Mouse (Mus musculus) lung, postnatal 25 days (tissue): ENCODE measurements around the gene Gm20388.

ENCODE experiments used
- DNase-seq: peaks from one replicate; pipeline ENCODE4 v3.0.0; 2022; ENCODE audit warnings: low spot score

The Gm20388 gene

DNA sequence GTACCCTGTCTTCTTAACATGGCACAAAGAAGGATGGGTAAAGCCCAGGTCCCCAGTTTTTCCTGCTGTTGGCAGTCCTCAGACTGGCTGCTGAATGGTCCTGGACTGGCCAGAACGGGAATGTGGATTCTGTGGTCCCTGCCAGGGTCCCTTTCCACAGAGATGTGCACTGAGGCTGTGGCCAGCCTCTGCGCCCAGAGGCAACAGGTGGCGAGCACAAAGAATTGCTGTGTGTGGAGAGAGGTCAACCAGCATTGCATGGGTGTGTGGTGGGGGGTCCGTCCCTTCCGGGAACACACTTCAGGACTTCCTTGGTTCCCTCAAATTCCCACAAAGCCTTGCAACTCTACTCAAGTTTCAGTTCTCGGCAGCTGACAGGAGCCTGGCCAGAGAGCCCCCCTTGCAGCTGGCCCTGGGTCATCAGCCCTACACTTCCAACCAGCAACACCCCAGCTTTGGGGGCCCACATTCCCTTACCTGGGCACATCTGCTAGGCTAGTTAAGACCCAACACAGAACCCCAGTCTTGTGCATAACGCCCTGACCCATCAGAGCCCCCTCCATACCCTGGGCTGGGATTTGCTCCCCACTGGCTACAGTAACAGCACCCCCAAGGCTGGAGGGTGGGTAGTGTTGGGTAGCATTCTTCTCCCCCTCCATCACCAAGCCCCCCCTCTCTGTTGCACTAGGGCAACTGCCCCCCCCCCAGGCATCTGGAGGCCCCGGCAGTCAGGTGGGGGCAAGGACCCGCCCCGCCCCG lies 2938.7 kb downstream of the Gm20388 start:
- no peak for DNase-seq

DNA sequence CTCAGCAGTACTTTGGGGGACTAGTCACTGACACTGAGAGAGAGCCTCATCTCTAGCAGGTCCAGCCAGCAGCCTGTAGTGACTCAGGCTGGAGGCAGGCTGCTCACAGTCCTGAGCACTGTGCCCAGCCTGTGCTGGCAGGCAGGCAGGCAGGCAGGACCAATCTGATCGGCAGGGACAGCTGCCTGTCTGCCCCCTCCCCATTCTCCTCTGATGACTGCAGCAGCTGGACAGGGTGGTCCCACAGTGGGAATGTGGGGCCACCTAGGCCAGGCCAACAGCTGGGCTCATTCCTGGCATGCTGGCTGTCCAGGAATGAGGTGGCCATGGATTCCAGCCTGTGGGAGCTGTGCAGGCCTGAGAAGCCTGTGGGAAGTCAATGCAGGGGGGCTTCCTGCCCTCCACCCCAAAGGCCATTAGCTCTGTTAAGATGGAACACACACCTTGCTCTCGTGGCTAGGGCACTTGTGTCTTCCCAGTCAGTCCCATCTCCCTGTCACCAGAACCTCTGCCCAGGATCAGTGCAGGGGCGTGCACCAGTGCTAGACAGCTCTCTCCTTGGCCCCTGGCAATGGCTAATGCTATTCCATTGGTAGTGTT lies 2940.1 kb downstream of the Gm20388 start:
- no peak for DNase-seq

DNA sequence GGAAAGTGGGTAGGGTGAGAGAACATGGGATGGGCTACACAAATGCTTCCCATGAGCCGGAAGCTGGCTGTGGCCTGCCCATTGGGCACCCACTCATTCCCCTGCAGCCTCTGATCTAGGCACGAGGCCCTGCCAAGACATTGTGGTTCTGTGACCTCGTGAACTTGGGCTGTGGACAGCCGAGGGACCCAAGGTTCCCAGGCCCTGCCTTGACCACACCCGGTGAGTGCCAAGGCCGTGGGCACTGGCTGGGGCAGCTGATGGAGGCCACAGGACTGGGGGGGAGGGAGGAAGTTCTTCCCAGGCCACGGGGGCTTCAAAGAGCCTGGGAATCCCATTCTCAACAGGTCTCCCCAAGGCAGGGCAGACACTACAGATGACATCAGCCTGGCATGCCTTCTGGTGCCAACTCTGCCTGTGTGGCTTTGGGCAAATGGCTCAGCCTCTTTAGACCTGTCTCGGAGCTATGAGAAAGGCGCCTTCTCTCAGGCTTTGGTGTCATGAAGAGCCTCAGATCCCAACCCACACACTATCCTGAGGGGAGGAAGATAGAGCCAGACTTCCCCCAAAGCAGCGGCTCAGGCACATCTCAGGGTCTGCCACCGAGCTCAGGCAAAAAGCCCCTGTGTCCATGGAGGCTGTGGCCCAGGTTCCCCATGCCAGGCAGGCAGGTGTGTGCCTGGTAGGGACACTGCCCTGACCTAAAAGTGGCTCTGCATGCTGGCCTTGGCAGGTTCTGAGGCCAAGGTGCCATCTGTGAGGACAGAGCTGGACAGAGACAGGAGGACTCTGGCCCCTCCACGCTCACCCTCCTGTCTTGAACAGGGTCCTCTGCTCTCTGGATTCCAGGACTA lies 2941.3 kb downstream of the Gm20388 start:
- no peak for DNase-seq

DNA sequence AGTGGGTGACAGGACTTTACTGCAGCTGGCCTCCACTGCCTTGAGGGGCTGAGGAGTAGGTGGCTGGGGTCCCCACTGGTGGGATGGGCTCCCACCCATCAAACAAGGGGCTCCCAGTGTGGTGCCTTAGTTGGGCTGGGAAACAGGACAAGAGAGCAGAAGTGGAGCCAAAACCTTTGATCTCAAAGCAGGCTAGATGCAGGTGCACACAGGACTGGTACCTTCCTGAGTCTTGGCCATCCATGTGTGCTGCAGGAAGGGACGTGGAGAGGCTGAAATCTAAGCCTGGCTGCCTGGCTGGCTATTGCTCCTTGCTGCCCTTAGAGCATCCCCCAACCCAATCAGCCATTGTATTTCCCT lies 2941.9 kb downstream of the Gm20388 start:
- no peak for DNase-seq

DNA sequence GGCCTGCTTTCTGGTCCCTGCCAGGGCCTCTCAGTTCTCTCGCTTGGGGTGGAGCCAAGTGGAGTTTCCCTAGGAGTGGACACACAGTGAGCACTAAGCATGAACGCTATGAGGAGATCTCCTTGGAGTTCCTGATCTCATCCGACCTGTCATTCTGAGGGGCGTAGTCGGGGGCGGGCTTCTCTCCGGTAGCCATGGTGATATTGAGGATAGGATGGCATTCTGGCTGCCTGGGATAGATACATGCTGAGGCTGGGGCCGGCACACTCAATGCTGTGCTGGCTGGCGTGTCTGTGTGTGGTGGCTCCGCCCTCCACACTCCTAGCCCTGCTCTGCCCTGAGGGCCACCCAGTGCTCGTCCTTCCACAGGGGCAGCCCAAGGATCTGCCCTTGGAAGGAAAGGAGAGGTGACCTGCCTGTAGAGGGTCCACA lies 2942.7 kb downstream of the Gm20388 start:
- no peak for DNase-seq

DNA sequence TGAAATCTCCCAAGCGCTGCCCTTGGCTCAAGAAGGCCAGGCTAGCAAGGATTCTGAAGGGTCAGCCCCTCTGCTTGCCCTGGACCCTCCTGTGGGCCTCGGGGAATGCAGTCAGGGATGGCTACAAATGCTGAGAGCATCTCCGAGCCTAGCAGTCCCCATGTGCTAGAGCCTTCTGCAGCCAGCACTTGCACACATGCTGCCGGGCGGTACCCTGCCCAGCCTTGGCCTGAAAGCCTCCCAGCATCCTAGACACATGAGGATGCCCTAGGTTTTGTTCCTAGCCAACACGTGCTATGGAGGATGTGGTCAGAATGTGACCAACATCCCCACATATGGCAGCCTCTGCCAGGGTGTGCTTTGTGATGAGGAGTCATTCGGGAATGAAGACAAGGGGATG lies 2943.7 kb downstream of the Gm20388 start:
- DNase-seq, result no peak

DNA sequence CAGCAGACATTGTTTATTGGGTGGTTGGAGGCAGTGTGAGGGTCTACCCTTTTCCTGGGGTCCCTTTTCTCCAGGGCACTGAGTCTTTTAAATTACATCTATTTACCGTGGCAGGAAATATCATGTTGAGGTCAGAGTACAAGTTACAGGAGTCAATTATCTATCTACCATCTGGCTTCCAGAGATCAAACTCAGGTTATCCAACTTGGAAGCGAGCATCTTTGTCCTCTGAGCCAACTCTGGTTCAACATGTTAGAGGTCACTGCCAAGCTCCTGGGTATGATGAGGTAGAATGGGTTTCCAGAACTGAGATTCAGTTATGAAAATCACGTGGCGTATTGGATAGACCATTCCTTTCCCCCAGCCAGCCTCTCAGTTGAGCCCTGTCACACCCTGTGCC lies 2944.5 kb downstream of the Gm20388 start:
- DNase-seq, result no peak

DNA sequence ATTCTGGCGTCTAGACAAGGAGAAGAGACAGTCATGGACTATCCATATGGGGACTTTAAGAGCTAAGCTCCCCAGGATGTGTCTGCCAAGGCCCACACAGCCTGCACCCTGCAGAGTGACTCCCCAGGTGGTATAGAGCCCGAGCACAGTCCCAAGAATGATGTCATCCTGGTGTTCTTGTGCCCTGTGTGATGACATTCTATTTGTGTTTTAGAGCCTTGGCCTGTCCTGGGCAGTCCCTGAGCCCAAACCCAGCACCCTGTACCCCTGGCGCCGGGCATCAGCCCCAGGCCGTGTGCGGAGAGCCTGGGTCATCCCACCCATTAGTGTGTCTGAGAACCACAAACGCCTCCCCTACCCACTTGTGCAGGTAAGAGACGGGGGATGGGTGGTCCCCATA lies 2945.6 kb downstream of the Gm20388 start:
- DNase-seq, result no peak

DNA sequence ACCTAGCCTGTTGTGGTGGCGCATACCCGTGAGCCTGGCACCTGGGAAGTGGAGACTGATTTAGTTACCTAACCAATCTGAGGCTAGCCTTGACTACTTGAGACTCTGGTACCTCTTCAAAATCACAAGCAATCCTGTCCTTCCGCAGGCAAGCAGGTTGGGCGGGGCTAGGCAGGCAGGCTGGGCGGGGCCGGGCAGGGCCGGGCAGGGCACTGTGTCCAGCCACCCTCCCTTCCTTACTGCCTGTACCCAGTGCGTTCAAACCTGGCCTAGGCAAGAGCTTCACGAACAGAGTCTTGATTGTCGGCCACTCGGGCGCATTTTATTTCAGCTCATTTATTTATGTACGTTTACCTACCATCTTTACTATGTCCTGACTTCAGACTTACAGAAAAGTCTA lies 2949.2 kb downstream of the Gm20388 start:
- DNase-seq, result no peak

DNA sequence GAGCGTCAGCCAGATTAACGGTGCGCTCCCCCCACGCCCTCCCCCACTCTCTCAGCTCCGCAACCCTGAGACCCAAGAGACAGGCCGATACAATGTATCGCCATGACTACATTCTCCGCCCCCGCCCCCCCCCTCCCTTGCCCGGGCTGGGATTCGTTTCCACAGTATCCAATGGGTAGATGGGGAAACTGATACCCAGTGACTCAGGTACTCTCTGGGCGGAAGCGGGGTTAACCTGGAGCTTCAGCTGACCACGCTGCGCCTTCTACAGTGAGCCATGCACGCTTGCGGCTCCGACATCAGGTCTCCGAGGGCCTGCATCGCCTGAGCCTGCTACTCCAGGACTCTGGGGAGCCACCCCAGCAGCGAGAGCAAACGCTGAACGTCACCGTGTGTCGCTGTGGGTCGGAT lies 2954.1 kb downstream of the Gm20388 start:
- no peak for DNase-seq

DNA sequence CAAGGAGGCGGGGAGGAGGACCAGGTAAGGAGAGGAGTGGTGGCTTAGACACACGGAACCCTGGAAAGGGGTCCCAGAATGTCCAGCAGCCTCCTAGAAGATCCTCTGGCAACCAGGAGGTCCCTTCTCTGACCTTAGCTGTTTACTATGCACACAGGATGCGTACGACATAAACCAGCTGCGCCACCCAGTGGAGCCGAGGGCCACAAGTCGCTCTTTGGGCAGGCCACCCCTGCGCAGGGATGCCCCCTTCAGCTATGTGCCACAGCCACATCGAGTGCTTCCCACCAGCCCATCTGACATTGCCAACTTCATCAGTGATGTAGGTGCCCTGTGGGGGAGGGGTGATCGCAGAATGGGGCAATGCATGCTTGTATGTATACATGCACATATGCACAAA lies 2954.8 kb downstream of the Gm20388 start:
- no peak for DNase-seq

DNA sequence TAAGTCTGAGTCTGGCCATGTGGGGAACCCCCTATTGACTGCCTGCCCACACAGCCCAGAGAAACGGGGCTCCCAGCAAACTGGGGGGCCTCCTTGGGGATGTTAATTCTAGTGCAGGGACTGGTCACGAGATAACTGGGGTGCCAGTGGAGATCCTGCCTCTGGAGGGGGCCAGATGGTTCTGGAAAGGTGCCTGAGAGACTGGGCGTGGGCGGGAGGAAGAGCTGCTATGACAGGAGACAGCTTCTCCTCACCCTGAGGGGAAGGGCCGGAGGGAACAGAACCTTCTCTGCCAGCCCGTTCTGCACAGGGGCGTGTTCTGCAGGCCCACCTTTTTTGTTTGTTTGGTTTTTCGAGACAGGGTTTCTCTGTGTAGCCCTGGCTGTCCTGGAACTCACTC lies 2955.6 kb downstream of the Gm20388 start:
- no peak for DNase-seq

DNA sequence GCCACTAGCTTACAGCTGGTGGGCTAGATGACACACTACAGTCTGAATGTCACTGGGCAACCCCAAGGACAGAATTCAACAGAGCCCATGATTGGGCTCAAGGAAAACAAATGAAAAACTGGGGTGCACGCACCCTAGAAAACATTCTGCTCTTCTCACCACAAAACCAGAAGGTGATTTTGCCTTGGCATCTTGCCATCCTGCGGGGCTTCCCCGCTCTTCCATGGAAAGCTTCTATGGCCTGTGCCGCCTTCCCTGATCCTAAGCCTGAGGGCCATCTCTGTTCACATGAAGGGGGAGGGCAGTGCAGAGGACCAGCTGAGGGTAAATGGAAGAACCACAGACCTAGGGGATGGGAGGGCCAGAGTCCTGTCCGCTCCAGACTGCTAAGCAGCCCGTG lies 2957.3 kb downstream of the Gm20388 start:
- DNase-seq, result no peak

DNA sequence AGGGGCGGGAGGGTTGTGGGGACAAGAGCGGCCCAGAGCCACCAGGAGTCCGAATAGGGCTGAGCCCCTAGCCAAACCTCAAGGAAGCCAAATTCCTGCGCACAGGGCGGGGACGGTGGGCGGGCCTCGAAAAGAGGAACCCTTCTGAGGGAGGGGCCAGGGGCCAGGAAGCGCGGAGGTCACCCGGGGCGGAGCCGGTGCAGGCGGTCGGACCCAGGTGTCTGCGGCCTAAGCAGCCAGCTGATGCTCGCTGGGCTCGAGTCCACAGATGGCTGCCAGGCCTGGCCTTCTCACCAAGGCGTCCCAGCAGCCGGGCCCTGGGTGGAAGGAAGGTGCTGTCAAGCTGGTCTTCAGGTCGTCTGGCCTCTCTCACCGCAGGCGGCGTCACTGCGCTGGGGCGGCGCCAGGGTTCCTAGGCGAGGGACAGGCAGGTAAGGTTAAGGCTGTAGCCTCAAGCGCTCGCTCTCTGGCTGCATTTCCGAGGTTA lies 2959.8 kb downstream of the Gm20388 start:
- DNase-seq, result peak; percentile 78

DNA sequence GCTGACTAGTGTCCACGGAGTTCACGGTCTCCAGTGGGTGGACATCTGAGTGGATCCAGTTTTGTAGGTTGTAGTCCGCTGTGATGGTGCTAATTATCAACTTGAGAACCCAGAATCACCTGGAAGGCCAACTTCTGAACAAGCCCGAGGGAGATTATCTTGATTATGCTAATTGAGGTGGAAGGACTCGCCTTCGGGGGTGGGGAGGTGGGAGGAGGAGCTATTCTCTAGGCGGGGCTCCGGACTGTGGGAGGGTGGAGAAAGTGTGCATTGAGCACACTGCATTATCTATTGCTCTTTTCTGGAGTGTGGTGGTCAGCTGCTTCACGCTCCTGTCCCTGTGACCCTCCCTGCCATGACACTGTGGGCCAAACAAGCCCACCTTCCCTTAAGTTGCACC lies 2961.0 kb downstream of the Gm20388 start:
- no peak for DNase-seq

DNA sequence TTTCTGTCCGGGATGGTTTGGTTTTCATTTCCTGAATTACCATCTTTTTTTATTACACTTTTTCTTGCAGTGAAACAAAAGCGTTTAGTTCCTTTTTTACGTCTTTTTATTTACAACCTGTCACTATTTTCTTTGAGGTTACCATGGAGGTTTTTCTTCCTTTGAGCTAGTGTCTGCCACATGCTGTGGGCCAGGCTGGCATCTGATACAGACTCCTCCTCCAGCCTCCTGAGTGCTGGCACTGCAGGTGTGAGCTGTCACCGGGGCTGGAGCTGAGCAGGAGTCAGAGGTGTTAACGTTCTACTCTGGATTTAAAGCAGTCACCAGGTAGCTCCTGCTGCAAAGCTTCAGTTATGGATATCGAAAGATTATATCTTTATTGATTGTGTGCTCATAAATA lies 2962.5 kb downstream of the Gm20388 start:
- DNase-seq, result no peak

DNA sequence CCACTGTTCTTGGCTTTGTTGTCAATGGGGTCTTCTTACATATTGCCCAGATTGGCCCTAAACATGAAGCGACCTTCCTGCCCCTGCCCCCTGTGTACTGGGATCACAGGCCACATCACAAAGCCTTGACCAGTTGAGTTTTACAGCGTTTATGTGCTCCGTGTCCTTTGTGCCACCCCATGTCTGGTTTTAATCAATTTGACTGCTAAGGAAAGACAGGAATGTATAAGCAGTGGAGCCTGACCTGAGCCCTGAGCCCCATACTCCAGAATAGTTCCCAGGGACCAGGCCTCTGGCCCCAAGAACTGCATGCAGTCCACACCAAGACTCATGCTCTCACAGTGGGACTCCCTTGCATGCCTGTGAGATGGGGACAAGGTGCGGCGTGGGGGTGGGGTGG lies 2964.5 kb downstream of the Gm20388 start:
- no peak for DNase-seq

DNA sequence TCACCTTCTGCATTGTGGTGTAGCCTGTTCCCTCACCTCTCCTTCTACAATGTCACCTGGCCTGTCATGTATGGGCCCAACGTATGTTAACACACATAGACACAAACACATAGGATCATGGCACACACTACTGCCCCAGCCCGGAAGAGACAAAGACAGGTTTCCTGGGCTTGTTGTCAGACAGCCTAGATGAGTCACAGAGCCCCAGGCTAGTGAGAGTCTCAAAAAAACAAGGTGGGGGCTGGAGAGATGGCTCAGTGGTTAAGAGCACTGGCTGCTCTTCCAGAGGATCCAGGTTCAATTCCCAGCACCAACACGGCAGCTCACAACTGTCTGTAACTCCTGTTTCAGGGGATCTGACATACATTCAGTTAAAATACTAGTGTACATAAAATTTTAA lies 2967.6 kb downstream of the Gm20388 start:
- no peak for DNase-seq

DNA sequence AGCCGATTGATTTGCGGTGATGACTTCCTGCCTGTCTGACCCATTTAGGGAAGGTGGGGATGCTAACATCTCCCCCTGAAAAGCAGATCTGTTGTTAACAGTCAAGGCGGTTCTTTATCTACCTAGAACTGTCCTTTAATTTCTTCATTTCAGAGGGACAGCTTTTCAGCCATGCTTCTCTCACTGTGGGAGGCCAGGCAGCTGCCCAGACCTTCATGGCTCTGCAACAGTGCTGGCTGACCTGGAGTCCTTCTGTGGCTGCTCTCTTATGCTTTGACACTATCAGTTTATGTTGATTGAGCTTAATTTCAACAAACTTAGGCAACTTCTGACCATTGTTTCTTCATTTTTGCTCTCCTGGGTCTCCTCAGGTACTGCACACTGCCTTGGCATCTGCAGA lies 2969.7 kb downstream of the Gm20388 start:
- no peak for DNase-seq

DNA sequence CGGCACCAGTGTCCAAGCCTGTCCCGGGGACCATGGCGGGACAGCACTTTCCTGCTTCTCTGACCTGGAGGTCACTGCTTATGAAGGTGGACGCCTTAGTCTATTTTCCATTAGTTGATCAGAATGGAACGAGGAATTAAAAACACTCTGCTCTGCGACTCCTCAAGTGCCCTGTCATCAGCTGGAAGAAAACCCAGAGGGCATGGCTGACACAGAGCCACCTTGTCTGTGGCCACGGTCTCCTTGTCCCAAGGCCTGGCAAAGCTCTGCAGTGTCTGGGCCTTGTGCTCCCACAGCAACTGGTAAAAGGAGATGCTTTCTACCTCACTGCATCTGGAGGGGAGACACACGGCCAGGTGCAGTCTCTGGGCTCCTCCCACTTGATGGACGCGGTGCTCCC lies 2973.0 kb downstream of the Gm20388 start:
- DNase-seq, result no peak

DNA sequence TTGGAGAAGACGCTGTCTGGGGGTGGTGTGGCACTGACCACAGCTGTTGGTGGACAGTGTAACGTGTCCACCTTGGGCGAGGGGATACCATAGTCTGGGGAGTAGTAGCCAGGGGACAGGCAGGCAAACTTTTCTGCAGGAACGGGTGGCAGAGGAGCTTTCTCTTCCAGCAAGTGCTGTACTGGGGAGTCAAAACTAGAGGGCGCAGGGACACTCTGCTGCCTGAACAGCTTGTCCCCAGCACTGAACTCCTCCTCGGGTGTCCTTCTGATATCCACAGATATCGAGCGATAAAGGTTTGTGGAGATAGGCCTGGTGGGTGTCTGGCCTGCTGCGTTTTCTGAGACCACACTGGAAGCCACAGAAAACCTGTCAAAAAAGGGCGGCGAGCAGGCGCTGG lies 2980.8 kb downstream of the Gm20388 start:
- DNase-seq, result no peak

DNA sequence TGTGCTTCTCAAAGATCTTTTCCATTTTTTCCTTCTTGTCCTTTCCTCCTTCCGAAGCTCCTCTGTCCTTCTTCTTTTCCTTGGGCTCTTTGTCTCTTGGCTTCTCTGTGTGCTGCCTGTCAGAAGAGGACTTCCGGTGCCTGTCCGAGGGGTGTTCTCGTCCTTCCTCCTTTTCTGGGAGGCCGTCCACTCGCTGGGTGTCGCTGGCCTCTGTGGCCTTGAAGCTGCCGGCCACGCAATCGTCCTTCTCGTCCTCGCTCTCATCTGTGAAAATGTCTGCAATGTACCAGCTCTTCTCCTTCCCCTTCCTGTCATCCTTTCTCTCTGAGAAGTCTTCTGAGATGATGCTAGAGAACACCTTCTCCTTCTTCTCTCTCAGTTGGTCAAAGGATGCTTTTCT lies 2982.8 kb downstream of the Gm20388 start:
- DNase-seq, result no peak

DNA sequence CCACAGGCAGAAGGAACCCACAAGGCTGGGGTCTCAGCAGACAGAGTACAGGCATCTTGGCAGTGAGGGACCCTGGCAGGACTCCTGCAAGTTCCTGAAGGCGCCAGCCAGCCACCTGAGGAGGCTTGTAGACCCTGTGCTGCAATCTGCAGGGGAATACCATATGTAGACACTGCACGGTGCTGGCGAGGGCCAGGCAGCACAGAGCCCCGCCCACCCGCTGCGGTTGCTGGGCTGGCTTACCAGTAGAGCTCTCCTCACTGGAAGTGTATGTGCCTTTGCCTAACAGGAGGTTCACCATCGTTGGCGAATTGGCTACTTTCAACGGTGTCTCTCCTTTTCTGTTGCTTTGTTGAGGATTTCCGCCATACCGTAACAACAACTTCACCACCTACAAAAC lies 2985.7 kb downstream of the Gm20388 start:
- DNase-seq, result no peak
